Mouse (Mus musculus) C2C12 (cell line): ENCODE results near the gene Nup50.

Experiments
- CEBPB ChIP-seq: IDR thresholded peaks from one replicate; pipeline ENCODE4 v1.6.1; 2011; ENCODE audit warnings: low read depth, mild to moderate bottlenecking, control low read depth, moderate library complexity
- CTCF ChIP-seq: IDR thresholded peaks from one replicate; pipeline ENCODE4 v1.5.1; 2011; ENCODE audit not compliant: control insufficient read depth, insufficient read depth, insufficient read length
- FOSL1 ChIP-seq: IDR thresholded peaks from one replicate; pipeline ENCODE4 v1.8.0; 2011; ENCODE audit warnings: mild to moderate bottlenecking, low read length; ENCODE audit not compliant: poor library complexity, insufficient read depth, severe bottlenecking
- MAX ChIP-seq: IDR thresholded peaks from one replicate; pipeline ENCODE4 v1.6.1; 2011; ENCODE audit warnings: mild to moderate bottlenecking, control low read depth
- MYOD1 ChIP-seq: IDR thresholded peaks from one replicate; pipeline ENCODE4 v1.6.1; 2011; ENCODE audit warnings: low read depth; ENCODE audit not compliant: control insufficient read depth, insufficient read length
- USF1 ChIP-seq: IDR thresholded peaks from one replicate; pipeline ENCODE4 v1.6.1; 2011; ENCODE audit warnings: low read depth, mild to moderate bottlenecking, control low read depth, moderate library complexity

DNA sequence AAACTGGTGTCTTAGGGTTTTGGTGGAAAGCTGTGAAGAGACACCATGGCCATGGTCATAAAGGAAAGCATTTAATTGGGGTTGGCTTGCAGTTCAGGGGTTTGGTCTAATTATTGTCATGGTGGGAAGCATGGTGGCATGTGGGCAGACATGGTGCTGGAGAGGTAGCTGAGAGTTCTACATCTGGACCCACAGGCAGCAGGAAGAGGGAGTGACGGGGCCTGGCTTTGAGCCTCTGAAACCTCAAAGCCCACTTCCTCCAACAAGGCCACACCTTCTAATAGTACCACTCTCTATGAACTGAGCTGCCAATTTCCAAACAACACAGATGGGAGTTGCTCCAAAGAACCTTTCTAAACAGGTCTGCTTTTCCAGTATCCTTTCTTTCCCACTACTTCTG, 26.5 kb upstream of the Nup50 start:
- TF ChIP-seq CTCF: no peak
- TF ChIP-seq USF1: no peak
- TF ChIP-seq FOSL1: no peak
- no peak for TF ChIP-seq MYOD1
- TF ChIP-seq MAX: no peak
- no peak for TF ChIP-seq CEBPB
